Mouse (Mus musculus): ENCODE results near the gene Klhdc7b.

Klhdc7b gene

DNA sequence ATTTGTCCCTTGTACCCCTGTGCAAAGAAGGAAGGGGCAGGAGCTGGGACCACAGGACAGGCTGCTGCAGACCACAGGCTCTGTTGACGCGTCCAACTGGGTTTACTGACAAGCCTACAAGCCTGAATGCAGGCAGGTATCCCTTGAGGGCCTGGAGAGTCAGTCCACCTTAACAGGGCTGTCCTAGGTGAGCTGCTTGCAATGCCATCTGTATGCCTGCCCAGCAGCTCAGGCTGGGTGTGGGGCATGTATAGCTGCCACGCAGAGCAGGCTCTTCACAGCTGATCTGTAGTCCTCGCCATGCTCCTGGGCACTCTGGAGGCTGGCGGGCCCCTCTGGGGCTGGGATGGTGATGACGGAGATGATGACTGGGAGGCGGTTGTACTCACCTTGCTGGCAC, at the start of gene Klhdc7b:
Gene Klhdc7b, plus strand, starts transcription at position 301 of the 400 bp plus-strand sequence.
- no peak for DNase-seq (ENCODE audit: low spot score)

DNA sequence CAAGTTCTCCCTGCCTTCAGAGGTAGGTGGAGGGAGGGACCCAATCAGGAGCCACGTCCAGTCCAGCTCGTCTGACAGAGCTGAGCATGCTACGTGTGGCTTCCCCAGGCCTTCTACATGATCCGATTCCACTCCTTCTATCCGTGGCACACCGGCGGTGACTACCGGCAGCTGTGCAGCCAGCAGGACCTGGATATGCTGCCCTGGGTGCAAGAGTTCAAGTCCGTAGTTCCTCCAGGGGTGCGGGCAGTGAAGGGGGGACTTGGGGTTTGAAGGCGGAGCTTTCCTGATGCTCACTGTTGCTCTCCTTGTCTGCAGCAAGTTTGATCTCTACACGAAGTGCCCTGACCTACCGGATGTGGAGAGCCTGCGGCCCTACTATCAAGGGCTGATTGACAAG, 48.3 kb upstream of the Klhdc7b start:
- no peak for DNase-seq (ENCODE audit: low spot score)

DNA sequence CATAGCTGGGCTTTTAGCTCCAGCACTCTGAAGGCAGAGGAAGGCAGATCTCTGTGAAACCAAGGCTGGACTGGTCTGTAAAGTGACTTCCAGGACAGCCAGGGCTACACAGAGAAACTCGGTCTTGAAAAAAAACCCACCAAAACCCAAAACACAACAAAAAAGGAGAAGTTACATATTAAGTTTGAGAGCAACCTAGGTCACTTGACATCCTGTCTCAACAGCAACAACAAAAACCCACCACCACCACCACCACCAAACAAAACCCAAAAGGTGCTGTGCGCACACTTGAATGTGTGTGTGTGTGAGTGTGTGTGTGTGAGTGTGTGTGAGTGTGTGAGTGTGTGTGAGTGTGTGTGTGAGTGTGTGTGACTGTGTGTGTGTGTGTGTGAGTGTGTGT, 45.0 kb upstream of the Klhdc7b start:
- no peak for DNase-seq (ENCODE audit: low spot score)

DNA sequence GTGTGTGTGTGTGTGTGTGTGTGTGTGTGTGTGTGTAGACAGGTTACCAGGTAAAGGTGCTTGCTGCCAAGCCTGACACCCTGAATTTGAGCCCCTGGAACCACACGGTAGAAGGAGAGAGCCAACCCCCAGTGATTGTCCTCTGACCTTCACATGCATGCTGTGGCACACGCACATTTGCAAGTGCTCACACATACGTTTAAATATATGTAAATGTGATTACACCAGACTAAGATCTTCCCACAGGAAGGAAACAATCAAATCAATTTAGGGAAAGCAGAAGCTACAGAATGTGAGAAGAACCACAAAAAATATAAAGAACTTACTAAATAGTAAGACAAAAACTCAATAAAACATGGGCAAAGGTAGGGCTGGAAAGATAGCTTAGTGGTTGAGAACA, 44.6 kb upstream of the Klhdc7b start:
- DNase-seq (ENCODE audit: low spot score) = no peak

DNA sequence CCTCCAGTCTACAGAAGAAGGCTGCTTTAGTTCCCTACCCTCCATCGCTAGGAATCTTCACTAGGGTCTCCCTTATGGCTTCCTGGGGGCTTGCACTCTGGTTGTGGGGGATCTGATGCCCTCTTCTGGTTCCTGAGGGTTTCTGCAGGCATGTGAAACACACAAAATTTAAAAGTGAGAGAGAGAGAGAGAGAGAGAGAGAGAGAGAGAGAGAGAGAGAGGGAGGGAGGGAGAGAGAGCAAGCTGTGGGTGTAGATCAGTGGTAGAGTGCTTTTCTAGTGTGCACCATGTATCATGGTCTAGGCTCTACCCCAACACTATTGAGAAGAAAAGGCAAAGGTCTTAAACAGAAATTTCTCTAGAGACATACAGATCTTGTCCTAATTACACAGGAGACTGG, 43.0 kb upstream of the Klhdc7b start:
- DNase-seq (ENCODE audit: low spot score) = no peak

DNA sequence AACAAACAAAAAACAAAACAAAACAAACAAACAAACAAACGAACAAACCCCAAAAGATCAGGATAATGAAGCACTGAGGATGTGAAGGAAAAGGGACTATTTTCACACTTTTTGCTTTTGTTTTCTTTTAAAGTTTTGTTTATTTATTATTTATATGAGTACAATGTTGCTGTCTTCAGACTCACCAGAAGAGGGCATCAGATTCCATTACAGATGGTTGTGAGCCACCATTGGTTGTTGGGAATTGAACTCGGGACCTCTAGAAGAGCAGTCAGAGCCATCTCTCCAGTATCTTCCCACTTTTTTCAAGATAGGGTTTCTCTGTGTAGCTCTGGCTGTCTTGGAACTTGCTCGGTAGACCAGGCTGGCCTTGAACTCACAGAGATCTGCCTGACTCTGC, 41.4 kb upstream of the Klhdc7b start:
- no peak for DNase-seq (ENCODE audit: low spot score)

DNA sequence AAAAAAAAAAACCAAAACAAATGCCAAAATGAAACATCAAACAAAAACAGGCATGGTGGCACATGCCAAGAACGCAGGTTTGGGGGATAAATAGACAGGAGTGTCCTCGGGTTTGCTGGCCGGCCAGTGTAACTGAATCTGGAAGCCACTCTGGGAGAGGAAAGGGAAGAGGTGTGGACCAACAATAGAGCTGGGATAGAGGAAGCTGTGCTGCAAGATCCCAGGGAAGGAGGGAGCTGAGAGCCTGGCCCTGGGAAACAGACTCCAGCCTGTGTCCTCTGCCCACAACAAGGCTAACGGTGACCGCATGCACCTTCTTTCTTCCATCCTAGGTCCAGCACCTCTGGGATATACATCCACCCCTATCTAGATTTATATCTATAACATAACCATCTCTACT, 34.3 kb upstream of the Klhdc7b start:
- no peak for DNase-seq (ENCODE audit: low spot score)

DNA sequence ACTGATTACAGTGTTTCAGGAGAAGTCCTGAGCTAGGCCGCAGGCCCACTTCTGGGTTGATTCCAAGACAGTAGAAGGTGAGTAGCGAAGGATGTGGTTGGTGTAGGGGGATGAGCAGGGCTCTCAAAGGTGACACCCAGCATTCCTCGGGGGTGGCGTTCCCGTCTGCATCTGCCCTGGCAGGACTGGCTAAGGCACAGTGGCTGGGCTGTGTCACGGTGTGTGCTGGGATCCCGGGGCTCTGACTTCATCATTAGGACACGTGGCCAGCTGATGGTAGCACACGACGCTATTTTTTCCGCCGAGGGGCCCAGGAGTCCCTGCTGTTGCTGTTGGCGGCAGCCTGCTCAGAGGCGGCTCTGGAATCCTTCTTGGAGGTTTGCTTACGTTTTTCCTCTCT, 33.4 kb upstream of the Klhdc7b start:
- no peak for DNase-seq (ENCODE audit: low spot score)

DNA sequence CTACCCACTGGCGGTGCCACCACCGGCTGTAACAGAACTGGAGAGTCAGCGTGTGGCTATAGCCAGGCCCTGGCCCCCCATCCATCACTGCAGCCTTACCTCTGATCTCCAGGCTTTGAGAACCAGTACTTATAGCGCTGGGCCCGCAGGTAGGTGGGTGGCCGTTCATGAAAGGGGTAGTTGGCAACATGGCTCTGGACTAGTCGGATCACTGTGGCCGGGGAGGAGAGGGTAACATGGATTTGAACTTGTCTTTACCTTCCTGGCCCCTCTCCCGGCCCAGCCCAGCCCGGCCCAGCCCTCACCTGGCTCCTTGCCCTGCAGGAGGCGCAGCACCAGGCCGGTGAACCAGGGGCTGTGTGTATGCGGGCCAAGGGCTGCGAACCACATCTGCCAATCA, 32.7 kb upstream of the Klhdc7b start:
- DNase-seq (ENCODE audit: low spot score) = no peak

DNA sequence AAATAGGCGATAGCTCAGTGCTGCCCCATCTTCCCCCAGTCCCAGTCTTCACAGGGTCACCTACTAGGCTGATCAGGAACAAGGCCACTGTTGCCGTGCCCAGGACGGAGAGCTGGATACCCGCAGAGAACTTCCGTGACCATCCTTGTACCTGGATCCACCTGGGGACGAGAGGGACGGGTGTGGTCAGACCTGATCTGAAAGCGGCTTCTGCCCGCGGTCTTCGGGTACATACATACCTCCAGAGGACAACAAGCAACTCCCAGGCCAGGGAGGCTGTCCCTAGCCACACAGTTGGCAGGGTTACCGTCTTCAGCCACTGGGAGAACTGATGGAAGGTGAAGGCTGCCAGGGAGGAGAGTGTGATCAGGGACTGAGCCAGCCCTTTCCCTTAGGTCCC, 31.9 kb upstream of the Klhdc7b start:
- no peak for DNase-seq (ENCODE audit: low spot score)

DNA sequence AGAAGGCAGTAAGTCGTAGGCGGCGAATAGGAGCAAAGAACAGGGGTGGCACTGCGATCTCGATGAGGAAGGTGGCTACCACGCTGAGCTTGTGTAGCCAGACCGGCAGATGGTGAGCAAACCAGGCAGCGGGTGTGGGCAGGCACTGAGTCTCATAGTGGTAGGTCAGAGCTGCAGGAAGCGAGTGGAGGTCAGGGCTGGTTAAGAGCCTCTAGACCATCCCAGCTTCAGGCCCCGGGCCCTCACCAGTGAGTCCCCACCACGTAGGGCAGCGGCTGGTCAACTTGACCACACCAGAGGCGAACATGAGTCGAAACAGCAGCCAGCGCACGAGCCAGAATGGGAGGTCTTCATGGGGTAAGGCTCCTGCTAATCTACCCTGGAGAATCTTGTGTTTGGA, 30.9 kb upstream of the Klhdc7b start:
- DNase-seq (ENCODE audit: low spot score) = no peak

DNA sequence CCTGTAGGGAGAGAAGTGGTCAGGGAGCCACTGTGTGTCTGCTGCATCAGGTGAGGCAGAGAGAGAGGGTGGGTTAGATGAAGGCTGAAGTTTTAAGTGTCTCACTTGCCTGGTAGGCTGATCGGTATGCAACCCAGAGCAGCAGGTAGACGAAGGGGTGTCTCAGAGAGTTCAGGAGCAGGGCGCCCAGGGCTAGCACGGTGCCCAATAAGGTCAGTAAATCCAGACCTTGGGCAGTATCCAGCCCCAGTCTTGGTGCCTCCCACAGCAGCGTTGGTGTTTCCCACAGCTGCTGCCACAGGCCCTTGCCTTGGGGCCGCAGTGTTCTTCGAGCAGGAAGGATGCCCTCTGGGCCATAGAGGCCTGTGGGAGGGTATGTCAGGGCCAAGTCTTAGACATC, 30.3 kb upstream of the Klhdc7b start:
- no peak for DNase-seq (ENCODE audit: low spot score)

DNA sequence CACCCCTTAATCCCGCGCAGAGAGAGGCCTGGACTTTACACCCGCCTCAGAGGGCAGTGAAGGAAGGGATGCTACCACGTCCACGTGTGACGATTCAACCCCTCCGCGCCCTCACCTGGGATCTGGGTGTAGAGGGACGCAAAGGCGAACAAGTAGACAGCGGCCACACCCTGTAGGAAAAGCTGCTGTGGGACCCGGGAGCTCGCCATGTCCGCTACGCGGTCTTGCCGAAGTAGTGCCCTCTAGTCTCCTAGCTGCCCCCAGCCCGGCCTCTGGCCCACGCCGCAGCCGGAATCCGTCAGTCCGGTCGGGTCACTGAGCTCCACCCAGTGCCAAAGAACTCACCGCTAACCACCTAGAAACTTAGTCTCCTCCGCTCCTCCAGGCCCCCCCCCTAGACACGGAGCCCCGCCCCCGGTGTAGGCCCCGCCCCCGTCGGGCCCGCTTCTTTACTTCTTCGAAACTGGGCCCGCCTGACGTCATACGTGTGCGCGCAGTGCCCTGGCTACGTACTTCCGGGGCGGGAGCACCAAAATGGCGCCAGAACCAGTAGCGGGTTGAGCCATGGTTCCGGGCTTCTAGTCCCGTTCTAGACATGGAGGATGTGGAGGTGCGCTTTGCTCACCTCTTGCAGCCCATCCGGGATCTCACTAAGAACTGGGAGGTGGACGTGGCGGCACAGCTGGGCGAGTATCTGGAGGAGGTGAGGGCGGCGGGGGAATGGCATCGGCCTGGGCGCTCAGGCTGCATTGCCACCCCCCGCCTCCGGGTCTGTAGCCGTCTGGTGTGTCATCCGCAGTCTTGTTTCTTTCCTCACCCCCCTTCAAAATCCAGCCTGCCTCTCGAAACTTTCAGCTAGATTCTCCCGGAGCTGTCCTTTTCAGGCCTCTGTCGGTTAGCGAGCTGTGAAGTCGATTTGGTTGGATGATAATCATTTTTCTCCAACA, 29.2 kb upstream of the Klhdc7b start, which contains the start of the genes Lmf2 and Ncaph2:
Gene Lmf2, minus strand, starts transcription at position 419 of the 947 bp plus-strand sequence.
Gene Ncaph2, plus strand, starts transcription at position 479 of the 947 bp plus-strand sequence.
- DNase-seq (ENCODE audit: low spot score) = peak; percentile 94

DNA sequence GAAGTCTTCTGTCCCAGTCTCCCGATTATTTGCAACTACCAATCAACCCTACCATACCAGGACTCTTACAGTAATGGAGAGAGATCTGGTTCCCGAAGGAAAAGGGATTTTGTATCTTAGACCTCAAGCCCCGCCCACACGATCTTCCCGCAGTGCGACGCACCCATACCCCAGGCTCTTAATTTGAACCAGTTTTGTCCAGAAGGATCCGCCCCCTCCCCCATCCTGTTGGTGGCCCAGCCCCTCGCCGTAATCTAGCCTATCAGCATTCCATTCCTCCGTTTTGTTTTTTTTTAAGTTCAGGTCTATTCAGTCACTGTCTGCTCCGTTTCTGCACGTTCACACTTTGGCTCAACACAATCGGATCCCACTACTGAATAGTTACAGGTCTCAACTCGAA, 28.3 kb upstream of the Klhdc7b start:
- peak; percentile 84 for DNase-seq (ENCODE audit: low spot score)

DNA sequence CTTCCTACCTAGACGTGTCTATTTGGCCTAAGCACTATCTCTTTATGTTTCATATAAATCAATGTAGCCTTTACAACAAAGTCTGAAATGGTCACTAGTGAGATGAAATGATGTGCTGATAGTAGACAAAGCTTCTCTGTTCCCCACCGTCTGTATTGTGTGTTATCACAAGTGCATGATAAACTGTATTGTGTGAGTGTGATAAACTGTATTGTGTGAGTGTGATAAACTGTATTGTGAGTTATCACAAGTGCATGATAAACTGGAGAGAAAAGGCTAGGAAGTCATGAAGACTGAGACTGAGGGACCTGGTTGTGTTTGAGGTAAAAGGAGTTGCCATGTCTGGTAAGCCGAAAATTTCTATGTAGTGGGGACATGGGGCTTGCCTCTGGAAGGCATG, 25.9 kb upstream of the Klhdc7b start:
- DNase-seq (ENCODE audit: low spot score) = no peak

DNA sequence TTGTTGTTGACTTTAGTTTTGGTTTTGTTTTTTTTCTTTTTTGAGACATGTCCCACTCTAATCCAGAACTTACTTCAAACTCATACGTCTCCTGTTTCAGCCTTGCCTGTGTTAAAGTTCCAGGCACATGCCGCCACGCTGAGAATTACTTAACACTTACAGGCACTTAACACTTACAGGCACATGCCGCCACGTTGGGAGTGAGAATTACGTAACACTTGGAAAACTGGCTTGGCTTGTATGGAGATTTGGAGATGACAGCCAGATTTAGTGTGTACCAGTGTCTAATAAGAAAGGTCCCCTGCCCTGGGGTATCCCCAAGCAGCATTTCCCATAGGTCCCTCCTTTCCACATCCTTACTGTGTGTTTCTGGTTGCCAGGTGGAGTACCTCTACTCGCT, 21.7 kb upstream of the Klhdc7b start:
- DNase-seq (ENCODE audit: low spot score) = no peak

DNA sequence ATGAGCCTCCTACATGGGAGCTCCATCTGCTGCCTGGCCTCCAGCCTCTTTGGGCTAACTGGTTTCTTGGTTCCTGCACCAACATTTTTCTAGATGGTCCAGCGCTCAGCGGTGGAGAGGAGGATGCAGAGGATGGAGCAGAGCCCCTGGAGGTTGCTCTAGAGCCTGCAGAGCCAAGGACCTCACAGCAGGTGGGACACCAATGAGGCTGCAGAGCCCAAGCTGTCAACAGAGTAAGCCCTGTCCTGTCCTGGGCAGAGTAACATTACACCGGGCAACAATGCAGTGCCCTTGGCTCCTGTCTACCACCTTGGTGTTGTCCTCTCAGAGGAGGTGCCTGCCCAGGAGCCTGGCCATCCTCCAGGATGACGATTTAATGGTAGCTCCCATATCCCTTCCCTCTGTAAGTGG, 19.6 kb upstream of the Klhdc7b start:
- DNase-seq (ENCODE audit: low spot score) = no peak

DNA sequence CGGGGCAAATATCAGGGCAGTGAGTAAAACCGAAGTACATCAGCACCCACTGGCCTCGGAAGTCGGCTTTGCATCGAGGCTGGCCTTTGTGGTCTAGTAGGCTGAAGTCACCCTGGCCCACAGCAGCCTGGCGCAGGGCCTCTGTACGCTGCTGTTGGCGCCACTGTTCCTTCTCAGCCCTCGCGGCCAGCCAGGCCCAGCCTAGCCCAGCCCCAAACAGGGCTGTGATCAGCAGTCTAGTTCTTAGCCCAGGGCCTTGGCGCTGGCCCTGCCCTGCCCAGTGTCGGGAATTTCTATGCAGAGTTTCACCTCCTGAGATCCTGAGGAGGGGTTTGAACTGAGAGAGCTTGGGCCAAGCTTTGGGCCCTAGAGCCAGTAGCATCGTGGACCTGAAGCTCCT, 12.6 kb upstream of the Klhdc7b start:
- no peak for DNase-seq (ENCODE audit: low spot score)

DNA sequence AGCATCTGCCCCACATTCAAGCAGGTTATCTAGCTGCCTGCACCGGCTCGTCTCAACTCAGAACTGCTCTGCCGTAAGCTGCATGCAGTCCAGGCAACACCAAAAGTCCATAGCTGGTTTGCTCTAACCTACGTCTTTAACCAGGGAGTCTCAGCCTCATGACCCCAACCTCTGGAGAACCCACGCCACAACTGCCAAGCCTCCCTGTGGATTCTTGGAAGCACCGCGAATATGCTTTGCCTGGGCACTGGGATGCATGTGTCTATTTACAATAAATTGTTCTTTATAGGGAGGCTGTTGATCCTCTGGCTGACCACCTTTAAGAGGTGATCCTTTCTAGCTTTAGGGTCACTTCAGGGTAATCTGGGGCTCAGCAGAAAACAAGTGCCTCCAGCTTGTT, 12.2 kb upstream of the Klhdc7b start:
- DNase-seq (ENCODE audit: low spot score) = no peak

DNA sequence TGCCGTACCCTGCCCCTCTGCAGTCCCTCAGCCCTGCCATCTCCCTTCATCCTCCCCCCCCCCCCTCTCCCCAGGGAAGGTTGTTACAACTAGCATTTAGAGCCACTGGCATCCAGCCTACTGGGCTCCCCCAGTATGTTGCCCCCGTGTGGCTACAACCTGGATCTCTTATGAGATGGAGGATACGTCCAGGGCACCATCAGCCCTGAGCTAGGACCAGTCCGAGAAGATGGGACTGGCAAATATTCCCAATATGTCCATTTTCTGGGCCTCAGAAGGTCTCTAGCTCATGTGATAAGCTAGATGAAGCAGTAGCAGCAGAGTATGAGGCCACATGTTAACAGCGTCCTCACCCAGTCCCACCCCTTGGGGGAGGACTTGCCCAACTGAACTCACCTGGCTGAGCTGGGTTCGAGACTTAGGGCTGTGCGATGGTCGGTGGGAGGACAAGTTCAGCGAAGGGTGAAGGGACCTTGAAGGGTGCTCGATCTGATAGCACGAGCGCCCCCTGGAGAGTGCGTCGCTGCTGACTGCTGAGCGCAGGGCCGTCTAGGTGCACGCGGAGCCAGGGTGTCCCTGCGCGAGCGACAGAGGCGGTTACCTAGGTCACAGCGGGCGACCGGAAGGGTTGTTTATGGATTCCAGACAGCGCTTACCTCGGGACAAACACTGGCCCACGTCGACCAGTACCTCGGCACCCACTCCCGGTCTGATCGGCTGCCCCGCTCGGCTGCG, 11.5 kb upstream of the Klhdc7b start:
- peak; percentile 83 for DNase-seq (ENCODE audit: low spot score)

DNA sequence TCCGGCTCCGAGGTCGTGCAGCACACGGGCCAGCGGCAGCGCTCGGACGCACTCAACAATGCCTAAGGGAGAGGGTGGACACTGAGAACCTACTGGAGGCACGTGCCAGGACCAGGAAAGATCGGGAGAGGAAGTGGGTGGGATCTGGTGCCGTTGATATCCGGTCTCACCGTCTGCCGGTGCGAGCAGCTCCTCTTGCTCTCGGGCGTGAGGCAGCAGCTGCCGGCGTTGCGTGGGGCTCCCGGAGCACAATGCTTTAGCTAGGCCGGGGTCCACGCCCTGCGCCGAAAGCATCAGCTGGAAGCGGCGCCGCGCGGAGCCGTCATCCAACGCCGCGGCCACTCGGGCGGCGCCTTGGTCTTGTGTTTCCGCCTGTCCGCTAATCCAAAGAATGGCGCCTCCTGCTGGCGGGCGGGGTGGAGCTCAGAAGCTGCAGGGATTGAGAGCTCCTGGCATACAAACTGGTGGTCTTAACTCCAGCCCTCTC, 10.9 kb upstream of the Klhdc7b start, which contains the start of gene Sco2:
Gene Sco2, minus strand, starts transcription at position 85 of the 487 bp plus-strand sequence.
- peak; percentile 89 for DNase-seq (ENCODE audit: low spot score)

DNA sequence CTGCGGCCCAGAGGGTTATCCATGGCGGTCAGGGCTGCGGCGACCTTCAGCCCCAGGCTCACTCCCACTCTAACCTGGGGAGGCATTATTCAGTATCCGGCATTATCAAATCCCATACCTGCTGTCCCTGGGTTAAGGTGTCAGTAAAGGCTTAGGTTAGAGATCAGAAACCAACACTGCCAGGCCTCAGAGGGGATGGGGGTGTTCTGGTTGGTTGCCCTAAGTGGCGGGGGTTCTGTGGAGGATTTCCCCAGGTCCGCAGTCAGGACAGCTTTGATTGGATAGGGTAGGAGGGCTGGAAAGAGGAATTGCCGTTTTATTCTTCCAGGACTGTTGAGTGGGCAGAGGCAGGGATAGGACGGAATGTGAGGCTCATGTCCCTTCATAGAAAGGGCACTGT, 10.4 kb upstream of the Klhdc7b start:
- no peak for DNase-seq (ENCODE audit: low spot score)

Data from testis, postnatal 14 days (tissue).